Mouse (Mus musculus) heart, embryonic 15.5 days (tissue): Measurements from ENCODE around the gene Ppp2r2c. TPM values are rescaled to one million over a fixed set of nuclear protein-coding genes. Genes with fewer than 3 reads are reported as not detected.

Source experiments
- ATAC-seq: fragments of 200-750 bp; cut with Nextera tagmentation; replicated peaks from 2 replicates; pipeline ENCODE4 v1.8.0; 2017; ENCODE audit warnings: low read depth, moderate TSS enrichment; ENCODE audit not compliant: insufficient number of reproducible peaks, insufficient read depth, low FRiP score
- H3K27ac ChIP-seq: fragments of 300-500 bp; sonication (generic); 2 replicates; pipeline ENCODE4 v1.5.1; 2015; ENCODE audit warnings: mild to moderate bottlenecking, inconsistent platforms
- H3K27me3 ChIP-seq: fragments of 300-500 bp; sonication (generic); 2 replicates; pipeline ENCODE4 v1.6.1; 2015; ENCODE audit warnings: inconsistent platforms
- H3K36me3 ChIP-seq: fragments of 300-500 bp; sonication (generic); 2 replicates; pipeline ENCODE4 v1.6.1; 2015; ENCODE audit warnings: mild to moderate bottlenecking, inconsistent platforms
- H3K4me1 ChIP-seq: fragments of 300-500 bp; sonication (generic); replicated peaks from 2 replicates; pipeline ENCODE4 v1.6.1; 2015; ENCODE audit warnings: inconsistent platforms
- H3K4me2 ChIP-seq: fragments of 300-500 bp; sonication (generic); 2 replicates; pipeline ENCODE4 v1.6.1; 2015; ENCODE audit warnings: inconsistent platforms, mild to moderate bottlenecking, moderate library complexity
- H3K4me3 ChIP-seq: fragments of 300-500 bp; sonication (generic); 2 replicates; pipeline ENCODE4 v1.5.1; 2015; ENCODE audit warnings: mild to moderate bottlenecking, inconsistent platforms
- H3K9ac ChIP-seq: fragments of 300-500 bp; sonication (generic); 2 replicates; pipeline ENCODE4 v1.6.1; 2015; ENCODE audit warnings: mild to moderate bottlenecking, inconsistent platforms
- H3K9me3 ChIP-seq: fragments of 300-500 bp; sonication (generic); replicated peaks from 2 replicates; pipeline ENCODE4 v1.6.1; 2016; ENCODE audit warnings: inconsistent platforms
- WGBS: fragments of 180-500 bp; shearing (Covaris S2); methylation state at CpG from one replicate; pipeline ENCODE4 v1.1.7; 2015; ENCODE audit warnings: mixed read lengths; 5-methylcytosine and 5-hydroxymethylcytosine counted together
- polyA plus RNA-seq: library from polyadenylated mRNA; unstranded; fragments of >200 nt; fragmentation: Nextera tagmentation; extraction: Ambion mirVana; gene quantifications from 2 replicates; pipeline ENCODE4 v1.2.1, GENCODE M21; 2015

The Ppp2r2c gene
- polyA plus RNA-seq, 1 experiment from 2014 or later, result 0.10 TPM

- H3K27ac ChIP-seq, result no peak overlapping the region
- H3K36me3 ChIP-seq, result no peaks in the 10 kb centered on the region
- 57% methylated on average over 5 of the region's 5 CpGs for WGBS
- H3K4me2 ChIP-seq, result no peak overlapping the region
- H3K27me3 ChIP-seq, result peaks cover 5% of the 10 kb centered on the region; the same call in 1 of the 2 replicates
- no peaks in the 10 kb centered on the region for H3K9me3 ChIP-seq
- H3K4me3 ChIP-seq, result no peak overlapping the region
- ATAC-seq, result no peak
- no peaks in the 10 kb centered on the region for H3K4me1 ChIP-seq
- no peak overlapping the region for H3K9ac ChIP-seq
These were observed 31.1 kb downstream of the Ppp2r2c start for GRCm38 (mm10) chr5:36899392-36899791.

GRCm38 (mm10) chr5:36900189-36900619 lies 31.9 kb downstream of the Ppp2r2c start:
- Histone ChIP-seq H3K9me3 (no peaks in the 10 kb centered on the region), H3K4me3 (no peak overlapping the region), H3K9ac (no peak overlapping the region), H3K4me1 (no peaks in the 10 kb centered on the region), H3K36me3 (no peaks in the 10 kb centered on the region), H3K27ac (no peak overlapping the region), H3K27me3 (peaks cover 5% of the 10 kb centered on the region; the same call in 1 of the 2 replicates), H3K4me2 (no peak overlapping the region)
- WGBS, result 44% methylated on average over 6 of the region's 6 CpGs
- no peak; the same call in 1 of the 2 replicates for ATAC-seq

- 64% methylated on average over 2 of the region's 2 CpGs for WGBS
- H3K9me3 ChIP-seq, result no peaks in the 10 kb centered on the region
- H3K36me3 ChIP-seq, result no peaks in the 10 kb centered on the region
- no peak overlapping the region for H3K4me3 ChIP-seq
- no peak for ATAC-seq
- H3K27ac ChIP-seq, result no peak overlapping the region
- H3K4me1 ChIP-seq, result no peaks in the 10 kb centered on the region
- no peaks in the 10 kb centered on the region for H3K27me3 ChIP-seq
- H3K4me2 ChIP-seq, result no peak overlapping the region
- no peak overlapping the region for H3K9ac ChIP-seq
These were observed 34.5 kb downstream of the Ppp2r2c start for GRCm38 (mm10) chr5:36902807-36903206.

- Histone ChIP-seq H3K9ac (no peak overlapping the region), H3K9me3 (no peaks in the 10 kb centered on the region), H3K27ac (no peak overlapping the region), H3K27me3 (no peaks in the 10 kb centered on the region), H3K36me3 (no peaks in the 10 kb centered on the region), H3K4me2 (no peak overlapping the region), H3K4me1 (no peaks in the 10 kb centered on the region), H3K4me3 (no peak overlapping the region)
- WGBS, result 79% methylated on average over 2 of the region's 2 CpGs
- ATAC-seq, result no peak
These were observed 35.8 kb downstream of the Ppp2r2c start for GRCm38 (mm10) chr5:36904131-36904530.

- ATAC-seq, result no peak
- WGBS, result 63% methylated on average over 9 of the region's 9 CpGs
- H3K9me3 ChIP-seq, result no peaks in the 10 kb centered on the region
These were observed 36.4 kb downstream of the Ppp2r2c start for GRCm38 (mm10) chr5:36904703-36905102.

GRCm38 (mm10) chr5:36905216-36905615 lies 36.9 kb downstream of the Ppp2r2c start:
- H3K4me2 ChIP-seq, result no peak overlapping the region
- WGBS, result 65% methylated on average over 8 of the region's 8 CpGs
- no peaks in the 10 kb centered on the region; the same call in 1 of the 2 replicates for H3K27me3 ChIP-seq
- no peak overlapping the region for H3K9ac ChIP-seq
- no peaks in the 10 kb centered on the region for H3K4me1 ChIP-seq
- no peaks in the 10 kb centered on the region for H3K36me3 ChIP-seq
- ATAC-seq, result no peak
- H3K4me3 ChIP-seq, result no peak overlapping the region
- no peaks in the 10 kb centered on the region for H3K9me3 ChIP-seq
- H3K27ac ChIP-seq, result no peak overlapping the region

More at GRCm38 (mm10) chr5:36904703-36905102, 36.4 kb downstream of the Ppp2r2c start:
- no peaks in the 10 kb centered on the region; the same call in 1 of the 2 replicates for H3K27me3 ChIP-seq
- H3K4me2 ChIP-seq, result no peak overlapping the region
- no peak overlapping the region for H3K9ac ChIP-seq
- no peaks in the 10 kb centered on the region for H3K4me1 ChIP-seq
- no peak overlapping the region for H3K27ac ChIP-seq
- no peak overlapping the region for H3K4me3 ChIP-seq
- no peaks in the 10 kb centered on the region for H3K36me3 ChIP-seq

GRCm38 (mm10) chr5:36907695-36908094 lies 39.4 kb downstream of the Ppp2r2c start:
- H3K4me2 ChIP-seq, result no peak overlapping the region
- H3K27ac ChIP-seq, result no peak overlapping the region
- no peak overlapping the region for H3K9ac ChIP-seq
- H3K27me3 ChIP-seq, result peaks cover 14% of the 10 kb centered on the region
- 59% methylated on average over 10 of the region's 10 CpGs for WGBS
- H3K4me3 ChIP-seq, result no peak overlapping the region
- no peak for ATAC-seq
- H3K36me3 ChIP-seq, result no peaks in the 10 kb centered on the region
- no peaks in the 10 kb centered on the region for H3K4me1 ChIP-seq
- H3K9me3 ChIP-seq, result no peaks in the 10 kb centered on the region

- no peak overlapping the region for H3K4me3 ChIP-seq
- no peaks in the 10 kb centered on the region for H3K4me1 ChIP-seq
- no peak overlapping the region for H3K4me2 ChIP-seq
- H3K9me3 ChIP-seq, result no peaks in the 10 kb centered on the region
- H3K36me3 ChIP-seq, result no peaks in the 10 kb centered on the region
- WGBS, result 75% methylated on average over 21 of the region's 21 CpGs
- ATAC-seq, result no peak
- no peak overlapping the region for H3K9ac ChIP-seq
- H3K27ac ChIP-seq, result no peak overlapping the region
- peaks cover 18% of the 10 kb centered on the region for H3K27me3 ChIP-seq
These were observed 41.2 kb downstream of the Ppp2r2c start for GRCm38 (mm10) chr5:36909545-36909944.

GRCm38 (mm10) chr5:36910980-36911379 lies 42.7 kb downstream of the Ppp2r2c start:
- Histone ChIP-seq H3K36me3 (no peaks in the 10 kb centered on the region), H3K27me3 (peaks cover 18% of the 10 kb centered on the region), H3K4me1 (no peaks in the 10 kb centered on the region), H3K4me2 (no peak overlapping the region), H3K9ac (no peak overlapping the region), H3K9me3 (no peaks in the 10 kb centered on the region), H3K27ac (no peak overlapping the region), H3K4me3 (no peak overlapping the region)
- ATAC-seq, result no peak
- WGBS, result 23% methylated on average over 7 of the region's 7 CpGs

- Histone ChIP-seq H3K4me3 (no peak overlapping the region), H3K9ac (no peak overlapping the region), H3K9me3 (no peaks in the 10 kb centered on the region), H3K27ac (no peak overlapping the region), H3K4me2 (no peak overlapping the region), H3K27me3 (peaks cover 18% of the 10 kb centered on the region), H3K4me1 (no peaks in the 10 kb centered on the region), H3K36me3 (no peaks in the 10 kb centered on the region)
- no peak for ATAC-seq
- WGBS, result 56% methylated on average over 11 of the region's 11 CpGs
These were observed 43.5 kb downstream of the Ppp2r2c start for GRCm38 (mm10) chr5:36911759-36912352.

- no peaks in the 10 kb centered on the region for H3K4me1 ChIP-seq
- no peak for ATAC-seq
- H3K36me3 ChIP-seq, result no peaks in the 10 kb centered on the region
- H3K9me3 ChIP-seq, result no peaks in the 10 kb centered on the region
- H3K4me3 ChIP-seq, result no peak overlapping the region
- no peak overlapping the region for H3K9ac ChIP-seq
- no peak overlapping the region for H3K27ac ChIP-seq
- 55% methylated on average over 14 of the region's 14 CpGs for WGBS
- no peak overlapping the region for H3K4me2 ChIP-seq
- peaks cover 18% of the 10 kb centered on the region for H3K27me3 ChIP-seq
These were observed 44.4 kb downstream of the Ppp2r2c start for GRCm38 (mm10) chr5:36912602-36913310.

GRCm38 (mm10) chr5:36915256-36915655 lies 46.9 kb downstream of the Ppp2r2c start:
- peaks cover 18% of the 10 kb centered on the region for H3K27me3 ChIP-seq
- no peaks in the 10 kb centered on the region for H3K9me3 ChIP-seq
- H3K4me2 ChIP-seq, result no peak overlapping the region
- ATAC-seq, result no peak
- H3K9ac ChIP-seq, result no peak overlapping the region
- H3K27ac ChIP-seq, result no peak overlapping the region
- no peak overlapping the region for H3K4me3 ChIP-seq
- H3K36me3 ChIP-seq, result no peaks in the 10 kb centered on the region
- 59% methylated on average over 3 of the region's 3 CpGs for WGBS
- no peaks in the 10 kb centered on the region for H3K4me1 ChIP-seq
